Mouse (Mus musculus) neural tube, embryonic 14.5 days (tissue): ENCODE measurements around the gene Olfr221. TPM values are rescaled to one million over a fixed set of nuclear protein-coding genes. Genes with fewer than 3 reads are reported as not detected.

Experiments
- ATAC-seq: fragments of 200-750 bp; cut with Nextera tagmentation; 2 replicates; pipeline ENCODE4 v1.8.0; 2017; ENCODE audit warnings: low read depth, mild to moderate bottlenecking, moderate TSS enrichment, moderate library complexity
- H3K27ac ChIP-seq: fragments of 300-500 bp; sonication (generic); 2 replicates; pipeline ENCODE4 v1.5.1; 2014; ENCODE audit warnings: low read depth, mild to moderate bottlenecking, control low read depth, low read length, moderate library complexity, mixed read lengths
- H3K27me3 ChIP-seq: fragments of 300-500 bp; sonication (generic); 2 replicates; pipeline ENCODE4 v1.6.1; 2014; ENCODE audit warnings: low read length; ENCODE audit not compliant: control insufficient read depth, insufficient read depth
- H3K36me3 ChIP-seq: fragments of 300-500 bp; sonication (generic); 2 replicates; pipeline ENCODE4 v1.6.1; 2014; ENCODE audit warnings: low read length, mixed read lengths; ENCODE audit not compliant: control insufficient read depth, insufficient read depth
- H3K4me1 ChIP-seq: fragments of 300-500 bp; sonication (generic); 2 replicates; pipeline ENCODE4 v1.6.1; 2014; ENCODE audit warnings: low read length; ENCODE audit not compliant: control insufficient read depth, insufficient read depth
- H3K4me2 ChIP-seq: fragments of 300-500 bp; sonication (generic); 2 replicates; pipeline ENCODE4 v1.6.1; 2014; ENCODE audit warnings: mild to moderate bottlenecking, low read depth, low read length, control low read depth
- H3K4me3 ChIP-seq: fragments of 300-500 bp; sonication (generic); 2 replicates; pipeline ENCODE4 v1.5.1; 2014; ENCODE audit warnings: low read depth, low read length, control low read depth, mixed read lengths
- H3K9ac ChIP-seq: fragments of 300-500 bp; sonication (generic); replicated peaks from 2 replicates; pipeline ENCODE4 v1.6.1; 2014; ENCODE audit warnings: low read depth, mild to moderate bottlenecking, control low read depth, low read length, mixed read lengths
- H3K9me3 ChIP-seq: fragments of 300-500 bp; sonication (generic); 2 replicates; pipeline ENCODE4 v1.6.1; 2016; ENCODE audit warnings: low read length; ENCODE audit not compliant: control insufficient read depth
- WGBS: fragments of 180-500 bp; shearing (Covaris S2); extraction: QIAGEN DNeasy Blood & Tissue Kit; methylation state at CpG from one replicate; pipeline ENCODE4 v1.1.7; 2014; 5-methylcytosine and 5-hydroxymethylcytosine counted together
- polyA plus RNA-seq: library from polyadenylated mRNA; unstranded; fragments of >200 nt; fragmentation: Nextera tagmentation; extraction: Ambion mirVana; gene quantifications from 2 replicates; pipeline ENCODE4 v1.2.1, GENCODE M21; 2014

Olfr221 gene
- polyA plus RNA-seq, 1 experiment from 2014 or later = not detected

- Histone ChIP-seq H3K4me1 (peaks cover 33% of the 10 kb centered on the region), H3K27ac (peak overlapping the region; percentile 80), H3K36me3 (peaks cover 57% of the 10 kb centered on the region), H3K9ac (peak overlapping the region; percentile 37; the same call in 1 of the 2 replicates), H3K27me3 (no peaks in the 10 kb centered on the region), H3K9me3 (no peaks in the 10 kb centered on the region), H3K4me2 (peak overlapping the region; percentile 38; the same call in 1 of the 2 replicates), H3K4me3 (no peak overlapping the region)
- ATAC-seq = peak; percentile 85
- WGBS = 11% methylated on average over 16 of the region's 16 CpGs
Observed at GRCm38 (mm10) chr14:52003981-52004495, 38.2 kb downstream of the Olfr221 start.

GRCm38 (mm10) chr14:51997483-51997882, 44.8 kb downstream of the Olfr221 start:
- WGBS = 92% methylated on average over 14 of the region's 14 CpGs

GRCm38 (mm10) chr14:51996866-51997265, 45.4 kb downstream of the Olfr221 start:
- no peak overlapping the region for H3K27ac ChIP-seq
- no peak overlapping the region for H3K9ac ChIP-seq
- H3K4me1 ChIP-seq = no peaks in the 10 kb centered on the region
- 62% methylated on average over 17 of the region's 17 CpGs for WGBS
- H3K36me3 ChIP-seq = peaks cover 71% of the 10 kb centered on the region
- no peaks in the 10 kb centered on the region for H3K27me3 ChIP-seq
- peak; percentile 25; the same call in 1 of the 2 replicates for ATAC-seq
- H3K4me3 ChIP-seq = no peak overlapping the region
- no peak overlapping the region for H3K4me2 ChIP-seq
- H3K9me3 ChIP-seq = no peaks in the 10 kb centered on the region

More at GRCm38 (mm10) chr14:51997483-51997882, 44.8 kb downstream of the Olfr221 start:
- ATAC-seq = no peak
- H3K36me3 ChIP-seq = peaks cover 71% of the 10 kb centered on the region
- no peaks in the 10 kb centered on the region for H3K9me3 ChIP-seq
- no peak overlapping the region for H3K4me3 ChIP-seq
- no peak overlapping the region for H3K4me2 ChIP-seq
- no peaks in the 10 kb centered on the region for H3K4me1 ChIP-seq
- H3K9ac ChIP-seq = no peak overlapping the region
- H3K27me3 ChIP-seq = no peaks in the 10 kb centered on the region
- no peak overlapping the region for H3K27ac ChIP-seq

GRCm38 (mm10) chr14:51996231-51996841, 45.9 kb downstream of the Olfr221 start:
- Histone ChIP-seq H3K36me3 (peaks cover 73% of the 10 kb centered on the region), H3K9ac (no peak overlapping the region), H3K27me3 (no peaks in the 10 kb centered on the region), H3K4me2 (no peak overlapping the region), H3K4me1 (no peaks in the 10 kb centered on the region), H3K9me3 (no peaks in the 10 kb centered on the region), H3K4me3 (no peak overlapping the region), H3K27ac (no peak overlapping the region)
- ATAC-seq = no peak
- 92% methylated on average over 13 of the region's 13 CpGs for WGBS

GRCm38 (mm10) chr14:51995219-51995871, 46.9 kb downstream of the Olfr221 start:
- no peak overlapping the region for H3K27ac ChIP-seq
- WGBS = 86% methylated on average over 12 of the region's 12 CpGs
- no peak overlapping the region for H3K9ac ChIP-seq
- H3K27me3 ChIP-seq = no peaks in the 10 kb centered on the region
- H3K4me1 ChIP-seq = no peaks in the 10 kb centered on the region
- no peaks in the 10 kb centered on the region for H3K9me3 ChIP-seq
- no peak for ATAC-seq
- peaks cover 75% of the 10 kb centered on the region for H3K36me3 ChIP-seq
- H3K4me3 ChIP-seq = no peak overlapping the region
- H3K4me2 ChIP-seq = no peak overlapping the region

GRCm38 (mm10) chr14:51994453-51994852, 47.8 kb downstream of the Olfr221 start:
- no peaks in the 10 kb centered on the region for H3K4me1 ChIP-seq
- H3K4me3 ChIP-seq = no peak overlapping the region
- H3K36me3 ChIP-seq = peaks cover 72% of the 10 kb centered on the region
- ATAC-seq = no peak
- no peaks in the 10 kb centered on the region for H3K27me3 ChIP-seq
- H3K4me2 ChIP-seq = no peak overlapping the region
- no peak overlapping the region for H3K27ac ChIP-seq
- H3K9ac ChIP-seq = no peak overlapping the region
- H3K9me3 ChIP-seq = no peaks in the 10 kb centered on the region
- WGBS = 90% methylated on average over 4 of the region's 4 CpGs

GRCm38 (mm10) chr14:51989461-51989970, 52.7 kb downstream of the Olfr221 start:
- Histone ChIP-seq H3K4me2 (no peak overlapping the region), H3K4me1 (peaks cover 14% of the 10 kb centered on the region; the same call in 1 of the 2 replicates), H3K36me3 (peaks cover 42% of the 10 kb centered on the region), H3K27ac (no peak overlapping the region), H3K27me3 (no peaks in the 10 kb centered on the region), H3K4me3 (no peak overlapping the region), H3K9ac (no peak overlapping the region), H3K9me3 (no peaks in the 10 kb centered on the region)
- 68% methylated on average over 12 of the region's 12 CpGs for WGBS
- ATAC-seq = no peak

GRCm38 (mm10) chr14:51988731-51989130, 53.5 kb downstream of the Olfr221 start:
- 87% methylated on average over 12 of the region's 12 CpGs for WGBS
- H3K27me3 ChIP-seq = no peaks in the 10 kb centered on the region
- H3K27ac ChIP-seq = no peak overlapping the region
- H3K4me3 ChIP-seq = no peak overlapping the region
- no peak for ATAC-seq
- no peak overlapping the region; the same call in 1 of the 2 replicates for H3K9ac ChIP-seq
- H3K36me3 ChIP-seq = peaks cover 36% of the 10 kb centered on the region; the same call in 1 of the 2 replicates
- peaks cover 14% of the 10 kb centered on the region; the same call in 1 of the 2 replicates for H3K4me1 ChIP-seq
- H3K9me3 ChIP-seq = no peaks in the 10 kb centered on the region
- no peak overlapping the region for H3K4me2 ChIP-seq

GRCm38 (mm10) chr14:51987177-51987576, 55.1 kb downstream of the Olfr221 start:
- H3K27ac ChIP-seq = no peak overlapping the region
- ATAC-seq = no peak
- H3K4me1 ChIP-seq = peaks cover 20% of the 10 kb centered on the region; the same call in 1 of the 2 replicates
- no peak overlapping the region for H3K9ac ChIP-seq
- H3K27me3 ChIP-seq = no peaks in the 10 kb centered on the region
- H3K4me3 ChIP-seq = no peak overlapping the region
- WGBS = 93% methylated on average over 6 of the region's 6 CpGs
- H3K36me3 ChIP-seq = peaks cover 30% of the 10 kb centered on the region; the same call in 1 of the 2 replicates
- H3K4me2 ChIP-seq = no peak overlapping the region; the same call in 1 of the 2 replicates
- no peaks in the 10 kb centered on the region for H3K9me3 ChIP-seq
